Mouse (Mus musculus) fat pad, adult 2 months (tissue): ENCODE results near the gene Nod2.

Experiments used
- DNase-seq: peaks from one replicate; pipeline ENCODE4 v3.0.0-alpha.2; 2011; ENCODE audit warnings: low read depth, low spot score; ENCODE audit errors: extremely low read depth

Nod2 gene

DNA sequence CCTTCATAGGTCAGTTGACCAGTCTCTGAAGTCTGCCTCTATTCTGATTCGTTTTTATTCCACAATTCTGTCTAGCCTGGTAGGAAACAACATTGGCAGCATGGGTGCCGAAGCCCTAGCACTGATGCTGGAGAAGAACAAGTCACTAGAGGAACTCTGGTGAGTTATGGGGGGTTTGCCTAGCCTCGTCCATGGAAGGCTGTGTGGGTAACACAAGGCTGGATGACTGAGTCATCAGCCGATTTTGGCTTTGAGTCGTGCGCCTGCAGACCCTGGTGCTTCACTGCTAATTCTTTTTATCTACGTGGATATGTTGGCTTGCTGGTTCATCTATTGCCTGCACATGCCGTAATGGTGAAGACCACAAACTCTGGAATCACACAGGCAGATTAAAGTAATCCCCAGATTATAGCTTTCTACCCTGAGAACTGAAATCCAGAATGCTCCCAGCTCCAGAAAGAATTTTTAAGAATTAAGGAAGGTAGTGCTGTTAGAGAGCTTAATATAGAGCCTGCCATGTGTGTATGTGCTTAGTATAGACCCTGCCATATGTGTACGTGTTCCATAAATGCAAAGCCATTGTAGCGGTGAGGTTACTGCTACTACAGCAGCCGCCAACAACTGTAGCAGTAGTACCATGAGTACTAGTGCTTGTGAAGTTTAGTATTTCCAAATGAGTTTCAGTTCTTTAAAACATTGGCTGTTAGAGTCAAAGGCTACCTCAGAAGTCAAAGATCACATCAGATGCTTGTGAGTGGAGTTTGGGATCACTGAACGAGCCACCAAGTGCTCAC lies 28.5 kb downstream of the Nod2 start:
- no peak for DNase-seq

DNA sequence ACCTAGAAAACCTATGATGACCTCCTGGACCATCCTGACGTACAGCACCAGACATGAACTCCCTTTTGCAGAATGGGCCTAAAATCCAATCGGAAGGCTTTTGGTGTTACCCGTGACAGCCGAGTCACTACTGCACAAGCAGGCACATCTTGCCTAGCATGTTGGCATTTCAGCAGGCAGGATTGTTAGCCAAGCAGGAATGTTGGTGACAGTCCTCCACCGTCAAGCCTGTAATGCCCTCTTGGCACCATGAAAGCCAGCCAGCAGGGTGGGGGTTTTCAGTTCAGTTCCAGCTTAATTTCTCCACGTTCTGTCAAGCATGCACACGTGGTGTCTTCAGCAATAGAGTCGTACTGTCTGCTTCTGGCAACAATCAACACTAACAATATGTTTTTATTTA lies 30.0 kb downstream of the Nod2 start:
- no peak for DNase-seq

DNA sequence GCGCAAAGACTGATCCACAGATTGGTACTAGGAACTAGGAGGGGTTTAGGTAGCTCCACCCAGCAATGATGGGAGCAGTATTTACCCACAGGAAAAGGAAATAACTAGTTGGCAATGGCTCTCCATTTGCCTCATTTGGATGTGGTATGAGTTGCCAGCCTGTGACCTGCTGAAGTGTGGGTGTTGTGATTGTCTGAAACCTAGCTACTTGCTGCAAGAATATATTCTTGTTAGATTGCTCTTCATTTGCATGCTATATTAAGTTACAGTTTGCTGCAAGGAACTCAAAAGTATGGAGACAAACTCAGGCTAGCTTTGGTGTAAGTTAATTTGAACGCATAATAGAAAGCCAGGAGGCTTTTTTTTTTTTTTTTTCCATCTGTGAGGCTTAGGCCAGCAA lies 33.5 kb downstream of the Nod2 start:
- no peak for DNase-seq

DNA sequence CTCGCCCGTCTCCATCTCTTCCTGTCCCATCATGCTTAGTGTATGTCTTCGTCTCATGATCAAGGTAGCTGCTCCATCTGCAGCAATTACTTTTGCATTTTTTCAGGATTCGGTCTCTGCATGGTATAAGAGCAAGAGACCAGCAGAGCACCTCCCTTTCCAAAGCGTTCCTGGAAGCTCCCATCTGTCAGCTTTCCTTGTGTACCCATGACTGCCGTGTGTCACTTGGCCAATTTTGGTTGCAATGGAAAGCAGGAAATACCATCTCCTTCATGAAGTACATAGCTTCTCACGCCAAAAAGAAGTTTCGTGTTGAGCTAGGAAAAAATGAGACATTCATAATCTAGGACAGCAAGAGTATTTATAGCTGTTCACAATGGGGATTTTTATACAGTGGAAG lies 33.9 kb downstream of the Nod2 start:
- DNase-seq, result no peak

DNA sequence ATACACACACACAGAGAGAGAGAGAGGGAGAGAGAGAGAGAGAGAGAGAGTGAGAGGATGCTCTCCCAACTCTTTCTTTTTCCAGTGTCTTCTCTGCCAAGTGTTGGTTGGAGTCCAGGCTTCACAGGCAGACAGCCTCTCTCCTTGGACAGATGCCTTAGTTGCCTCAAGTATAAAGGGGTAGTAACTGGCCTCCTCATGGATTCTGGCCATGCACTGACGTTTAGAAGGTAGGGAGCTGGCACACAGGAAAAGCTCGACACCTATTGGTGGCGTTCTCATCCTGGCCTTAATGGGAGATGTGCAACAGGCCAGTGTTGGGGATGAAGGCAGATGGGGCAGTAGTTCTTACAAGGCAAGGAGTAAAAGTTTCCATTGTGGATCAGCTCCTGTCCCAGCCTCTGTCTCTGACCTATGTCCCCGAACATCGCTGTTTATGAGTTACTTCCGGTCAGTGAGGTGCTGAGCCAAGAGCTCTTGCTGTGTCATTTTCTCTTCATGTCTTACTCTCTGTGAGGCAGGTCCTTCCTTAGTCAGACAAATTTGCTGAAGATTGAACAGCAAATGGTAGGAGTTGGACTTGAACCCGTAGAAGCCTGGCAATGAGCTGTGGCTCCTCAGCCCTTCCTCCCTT lies 36.7 kb downstream of the Nod2 start:
- no peak for DNase-seq

DNA sequence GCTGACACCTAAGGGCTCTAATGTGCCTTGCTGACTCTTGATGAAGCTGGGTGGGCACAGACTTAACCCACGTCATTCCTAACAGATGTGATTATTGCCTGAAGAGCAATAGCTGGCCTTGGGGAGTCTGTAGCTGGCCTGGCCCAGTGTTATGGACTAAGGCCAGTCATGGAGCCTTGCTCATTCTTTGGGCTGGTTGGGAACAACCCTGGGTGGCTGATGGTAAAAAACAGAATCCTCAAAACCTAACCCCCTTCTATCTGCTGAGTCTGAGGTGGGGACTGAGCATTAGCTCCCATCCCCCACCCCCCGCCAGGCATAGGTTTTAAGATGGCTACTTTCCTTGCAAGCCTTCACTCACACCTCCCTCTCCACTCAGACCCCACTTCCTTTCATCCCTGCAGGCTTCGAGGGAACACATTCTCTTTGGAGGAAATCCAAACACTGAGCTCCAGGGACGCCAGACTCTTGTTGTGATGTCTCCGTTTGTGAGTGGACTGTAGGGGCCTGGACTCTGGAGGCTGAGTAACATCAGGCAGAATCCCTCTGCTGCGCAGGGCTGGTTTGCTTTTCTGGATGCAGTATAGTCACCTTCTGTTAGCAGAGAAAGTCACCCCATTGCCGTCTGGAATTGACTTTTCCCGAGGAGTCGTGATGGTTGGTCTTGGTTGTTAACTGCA lies 39.3 kb downstream of the Nod2 start:
- DNase-seq, result no peak

DNA sequence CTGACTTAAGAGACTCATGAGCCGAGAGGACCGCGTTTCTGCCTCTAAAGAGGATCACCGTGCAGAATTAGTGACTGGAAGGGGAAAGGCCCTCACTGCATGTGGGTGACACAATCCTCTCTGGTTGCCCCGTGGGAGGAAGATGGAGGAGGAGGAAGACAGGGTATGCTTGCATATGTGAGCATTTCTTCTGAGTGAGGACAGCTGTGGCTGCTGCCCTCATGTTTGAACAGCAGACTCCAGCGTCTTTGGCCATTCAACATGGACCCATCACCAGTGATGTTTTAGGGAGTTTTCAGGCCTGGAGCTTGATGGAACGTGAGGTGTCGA lies 39.8 kb downstream of the Nod2 start:
- no peak for DNase-seq

DNA sequence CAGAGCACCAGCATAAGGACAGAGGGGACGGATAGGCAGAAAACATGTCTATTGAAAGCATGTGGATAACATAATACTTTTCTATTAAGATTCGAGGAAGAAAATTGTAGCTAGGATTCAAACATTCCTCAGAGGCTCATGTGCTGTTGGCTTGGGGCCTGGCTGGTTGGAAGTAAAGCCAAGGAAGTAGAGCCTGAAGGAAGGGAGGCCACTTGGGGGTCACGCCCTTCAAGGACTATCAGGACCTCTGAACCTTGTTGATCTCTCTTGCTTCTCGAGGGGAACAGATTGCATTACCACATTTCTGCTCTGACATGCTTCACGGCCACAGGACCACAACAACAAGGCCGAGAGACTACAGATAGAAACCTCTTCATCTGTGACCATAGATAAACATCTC lies 42.0 kb downstream of the Nod2 start:
- DNase-seq, result no peak

DNA sequence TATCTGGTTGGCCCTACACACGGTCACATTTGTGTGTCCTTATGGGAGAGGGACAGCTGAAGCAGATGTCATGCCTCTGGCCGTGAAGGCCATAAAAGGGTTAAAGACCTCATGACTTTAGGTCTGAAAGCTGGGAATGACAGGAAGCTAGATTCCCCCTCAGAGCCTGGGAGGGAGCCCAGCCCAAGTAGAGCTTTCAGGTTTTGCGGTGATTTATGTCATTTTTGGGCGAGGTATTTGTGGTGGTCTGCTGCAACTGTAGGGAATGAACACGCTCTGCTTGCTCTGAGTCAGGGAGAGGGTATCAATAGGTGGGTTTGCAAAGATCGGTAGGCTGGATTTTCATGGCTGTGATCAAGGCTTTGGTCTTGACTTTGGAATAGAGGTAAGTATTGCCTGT lies 42.8 kb downstream of the Nod2 start:
- no peak for DNase-seq

DNA sequence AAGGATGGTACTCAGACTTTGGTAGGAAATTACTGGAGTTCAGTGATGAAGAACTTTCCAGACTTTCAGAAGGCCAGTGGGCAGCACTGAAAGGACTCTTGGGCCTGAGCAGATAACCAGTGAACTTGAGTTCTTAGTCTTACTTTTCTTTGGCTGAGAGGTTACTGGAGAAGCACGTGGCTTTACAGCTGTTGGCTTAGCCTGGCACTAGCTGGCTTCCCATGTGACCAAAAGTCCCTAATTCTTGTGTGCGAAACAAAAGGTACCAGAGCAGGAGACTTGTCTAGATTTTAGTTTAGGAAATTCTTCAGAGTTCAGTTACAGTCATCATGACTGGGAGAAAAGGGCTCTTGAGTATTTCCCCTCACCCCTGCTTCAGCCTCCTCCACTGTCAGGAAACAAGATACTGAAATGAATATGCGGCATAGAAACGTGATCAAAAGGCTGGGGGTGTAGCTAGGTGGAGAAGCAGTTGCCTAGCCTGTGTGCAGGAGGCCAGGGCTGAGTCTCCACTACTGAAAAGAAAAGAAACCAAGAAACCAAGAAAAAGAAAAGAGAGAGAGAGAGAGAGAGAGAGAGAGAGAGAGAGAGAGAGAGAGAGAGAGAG lies 44.3 kb downstream of the Nod2 start:
- DNase-seq, result no peak

DNA sequence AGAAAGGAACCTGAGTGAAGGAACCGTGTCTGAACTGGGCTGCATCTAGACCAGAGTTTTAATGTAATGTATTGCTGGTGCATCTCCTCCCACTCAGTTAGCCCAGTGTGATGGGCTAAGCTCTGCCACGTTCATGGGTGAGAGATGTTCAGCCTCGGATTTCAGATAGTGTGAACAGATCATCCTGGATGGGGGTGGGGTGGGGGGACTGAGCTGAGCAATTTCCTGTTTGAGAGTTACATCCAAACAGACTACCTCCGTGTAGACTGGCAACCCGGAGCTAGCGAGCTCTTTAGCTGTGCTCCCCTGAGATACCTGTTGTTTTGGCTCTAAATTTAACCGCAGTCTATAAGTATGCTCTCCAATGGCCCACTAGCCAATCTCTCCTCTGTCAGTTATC lies 44.8 kb downstream of the Nod2 start:
- DNase-seq, result no peak

DNA sequence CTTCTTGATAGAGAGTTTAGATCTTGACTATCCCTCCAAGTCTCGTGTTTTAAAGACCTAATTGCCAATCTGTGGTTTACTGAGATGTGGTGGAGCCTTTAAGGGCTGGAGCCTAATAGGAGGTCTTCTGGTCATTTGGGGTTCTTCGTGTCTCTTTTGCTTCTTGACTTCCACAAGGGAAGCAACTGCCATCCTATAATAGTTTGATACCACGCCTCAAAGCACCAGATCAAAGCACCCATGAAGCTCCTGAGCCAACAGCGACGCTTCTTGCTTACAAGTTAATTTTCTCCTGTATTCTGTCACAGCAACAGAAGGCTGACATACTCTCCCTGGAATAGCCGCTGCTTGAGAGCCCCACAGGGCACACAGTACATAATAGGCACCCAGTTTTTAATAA lies 45.8 kb downstream of the Nod2 start:
- DNase-seq, result no peak

DNA sequence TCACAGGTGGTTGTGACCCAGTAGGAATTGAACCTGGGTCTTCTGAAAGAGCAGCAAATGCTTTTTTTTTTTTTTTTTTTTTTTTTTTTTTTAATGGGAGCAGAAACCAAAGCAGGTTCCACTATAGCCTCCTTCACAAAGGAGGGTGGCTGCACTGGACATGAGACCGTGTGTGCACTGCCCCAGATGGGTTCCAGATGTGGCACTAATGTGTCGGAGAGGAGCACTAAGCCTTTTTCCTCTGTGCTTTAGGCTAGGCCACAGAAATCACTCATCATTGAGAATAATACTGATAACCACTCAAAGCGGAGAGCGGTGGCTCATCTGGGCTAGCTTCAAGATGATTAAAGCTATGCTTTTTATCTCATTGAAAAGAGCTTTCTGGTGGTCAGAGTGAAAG lies 46.3 kb downstream of the Nod2 start:
- DNase-seq, result no peak

DNA sequence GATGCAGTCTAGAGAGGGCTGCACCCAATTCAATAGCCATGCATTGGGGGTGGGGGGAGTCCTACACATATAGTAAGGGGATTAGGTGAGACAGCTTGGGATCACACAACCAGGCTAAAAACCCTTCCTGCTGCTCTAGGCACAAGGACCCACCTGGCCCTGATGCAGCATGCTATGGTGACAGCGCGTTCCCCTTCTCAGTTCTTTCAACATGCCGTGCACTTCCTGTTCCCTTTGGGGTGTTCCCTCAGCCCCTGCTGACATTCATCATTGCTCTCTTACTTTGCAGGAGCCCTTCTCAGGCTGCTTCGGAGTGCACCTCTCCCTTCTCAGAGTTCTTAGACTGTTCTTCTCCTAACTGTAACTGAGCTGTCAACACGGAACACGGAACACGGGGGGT lies 47.2 kb downstream of the Nod2 start:
- no peak for DNase-seq

DNA sequence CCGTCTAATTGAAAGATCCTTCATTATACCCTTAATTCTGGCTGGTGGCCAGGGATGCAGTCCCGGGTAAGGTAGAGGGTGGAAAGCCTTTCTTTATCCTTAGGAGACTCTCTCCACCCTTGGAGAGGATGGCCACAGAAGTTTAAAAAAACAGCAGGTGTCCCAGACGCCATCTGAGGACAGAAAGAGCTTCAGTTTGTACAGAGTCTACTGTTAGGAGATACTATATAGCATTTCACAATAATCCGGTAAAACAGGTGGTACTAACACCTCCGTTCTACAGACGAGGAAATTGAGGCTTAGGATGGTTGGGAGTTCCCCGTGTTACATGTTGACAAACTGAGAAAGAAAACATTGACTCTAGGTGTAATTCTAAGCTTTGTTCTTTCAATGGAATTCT lies 49.1 kb downstream of the Nod2 start:
- no peak for DNase-seq

DNA sequence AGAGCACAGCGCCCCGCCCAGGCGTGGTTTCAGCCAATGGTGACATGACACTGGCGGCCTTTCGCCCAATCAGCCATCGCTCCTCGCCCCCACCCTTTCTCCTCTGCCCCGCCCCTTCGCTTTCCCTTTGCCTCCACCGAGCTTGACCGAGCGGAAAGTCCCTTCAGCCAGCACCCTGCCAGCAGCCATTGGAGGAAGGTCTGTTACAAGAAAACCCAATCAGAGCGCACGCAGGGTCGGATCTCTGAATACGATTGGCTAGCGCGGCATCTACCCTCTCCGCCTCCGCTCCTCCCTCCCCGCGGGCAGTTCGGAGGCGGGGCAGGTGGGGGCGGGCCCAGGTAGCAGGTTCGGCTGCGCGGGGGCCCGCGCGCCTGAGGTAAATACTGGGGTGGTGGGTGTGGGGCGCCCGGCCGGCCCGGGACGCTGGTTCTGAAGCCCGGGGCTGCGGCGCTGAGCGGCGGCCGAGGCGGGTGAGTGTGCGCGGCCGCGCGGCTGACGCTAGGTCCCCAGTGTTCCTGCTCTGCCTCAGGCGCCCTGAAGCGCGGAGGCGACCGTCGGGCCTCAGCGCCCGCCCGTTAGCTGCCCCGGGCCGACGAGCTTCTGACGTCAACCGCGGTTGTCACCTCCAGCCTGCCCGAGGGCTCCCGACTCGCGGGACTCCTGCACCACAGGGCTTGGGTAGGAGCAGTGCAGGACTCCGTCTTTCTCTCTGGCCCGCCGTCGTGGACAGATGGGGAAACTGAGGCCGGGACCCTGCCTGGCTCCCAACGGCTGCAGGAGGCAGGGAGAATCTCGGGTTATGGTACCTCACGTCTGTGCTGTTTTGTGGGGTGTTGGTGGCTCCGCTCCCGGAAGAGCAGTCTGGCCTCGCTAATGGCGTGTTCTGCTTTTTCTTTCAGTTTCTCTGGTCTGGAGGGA lies 49.9 kb downstream of the Nod2 start, which contains the start of gene Cyld:
Gene Cyld, plus strand, starts transcription at position 308 of the 921 bp plus-strand sequence.
- DNase-seq, result peak; percentile 95

DNA sequence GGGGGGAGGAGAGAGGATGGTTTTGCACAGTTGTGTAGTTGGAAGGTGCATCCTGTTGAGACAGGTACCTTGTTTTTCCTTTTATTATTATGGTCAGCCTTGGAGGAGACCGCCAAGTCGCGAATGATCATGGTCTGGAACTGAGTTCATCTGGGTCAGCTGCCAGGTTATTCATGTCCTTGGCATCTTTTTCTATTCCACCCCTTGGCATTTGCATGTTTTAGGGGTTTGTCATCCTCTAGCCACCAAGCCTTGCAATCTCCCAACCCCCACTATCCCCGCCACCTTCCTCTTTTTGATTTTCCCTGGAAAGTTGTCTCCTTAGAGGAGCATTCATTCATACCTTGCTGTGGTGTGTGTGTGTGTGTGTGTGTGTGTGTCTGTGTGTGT lies 50.5 kb downstream of the Nod2 start:
- DNase-seq, result no peak

DNA sequence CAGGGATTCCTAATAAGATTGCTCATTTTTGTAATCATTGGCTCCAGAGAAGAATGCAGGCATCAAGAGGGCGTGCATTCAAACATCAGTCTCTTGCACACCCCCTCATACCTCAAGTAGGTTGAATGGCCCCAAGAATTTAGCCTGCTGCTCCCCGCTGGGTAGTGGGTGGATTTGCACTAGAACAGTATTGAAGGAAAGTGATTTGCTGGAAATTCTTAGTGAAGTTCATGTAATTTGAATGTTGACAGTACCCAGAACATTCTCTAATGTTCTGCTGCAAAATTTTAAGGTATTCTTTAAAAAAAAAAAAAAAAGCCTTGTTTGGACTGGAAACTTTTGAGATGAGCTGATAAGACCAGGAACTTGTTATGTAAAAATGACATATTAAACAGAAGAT lies 50.9 kb downstream of the Nod2 start:
- no peak for DNase-seq

DNA sequence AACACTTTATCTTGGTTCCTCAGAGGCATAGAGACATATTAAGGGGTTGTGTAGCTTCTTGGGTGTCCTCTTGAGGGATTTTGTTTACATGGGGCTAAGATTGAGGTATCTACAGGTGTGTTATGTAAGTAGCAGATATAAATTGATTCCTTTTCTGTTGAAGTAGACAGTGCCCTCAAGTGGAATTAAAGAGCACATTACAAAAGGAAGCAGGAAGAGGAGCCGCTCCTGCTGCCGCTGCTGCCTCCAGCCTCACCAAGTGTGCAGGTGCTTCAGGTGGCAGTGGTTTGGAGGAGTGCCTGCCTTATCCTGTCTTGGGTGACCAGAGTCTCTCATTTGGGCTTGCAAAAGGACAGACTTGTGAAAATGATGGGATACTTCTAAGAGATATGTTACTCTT lies 54.5 kb downstream of the Nod2 start:
- DNase-seq, result no peak

DNA sequence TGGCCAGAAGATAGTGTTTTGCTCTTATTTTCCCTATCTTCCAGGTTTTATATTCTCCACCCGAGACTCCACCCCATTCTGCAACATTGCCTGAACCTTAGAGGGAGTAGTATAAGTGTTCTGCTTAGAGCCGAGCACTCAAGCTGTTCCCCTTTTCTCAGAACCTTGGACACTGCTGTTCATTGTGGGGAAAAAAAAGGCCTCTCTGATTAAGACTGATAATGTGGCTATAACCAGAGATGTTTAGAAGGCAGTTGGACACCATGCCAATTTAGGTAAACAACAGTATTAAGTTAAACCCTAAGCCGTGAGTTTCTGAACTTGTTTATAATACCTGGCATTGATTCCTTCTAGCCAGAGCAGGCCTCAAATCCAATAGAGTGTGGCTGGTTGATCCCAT lies 55.7 kb downstream of the Nod2 start:
- no peak for DNase-seq
